Mouse (Mus musculus) MEL (cell line): Measurements from ENCODE around the gene Bcl11b. TPM values are rescaled to one million over a fixed set of nuclear protein-coding genes. Genes with fewer than 3 reads are reported as not detected.

Experiments used
- DNase-seq: peaks from one replicate; pipeline ENCODE4 v3.0.0; 2011; ENCODE audit warnings: low read depth, low spot score
- H3K27ac ChIP-seq: 2 replicates; pipeline ENCODE4 v1.5.1; 2012; ENCODE audit warnings: low read depth, mild to moderate bottlenecking, control low read depth, low read length, moderate library complexity; ENCODE audit not compliant: control insufficient read depth
- H3K27me3 ChIP-seq, 2 experiments: fragments of 150-350 bp in 1 of 2; sonication (generic) in 1 of 2; 2 replicates each; pipeline ENCODE4 v1.6.1; 2012; ENCODE audit warnings: low read length in 2 of 2, mild to moderate bottlenecking in 2 of 2, improper control_type of control experiment in 1 of 2, moderate library complexity in 1 of 2; ENCODE audit not compliant: insufficient read depth in 2 of 2, control insufficient read depth in 1 of 2
- H3K36me3 ChIP-seq, 2 experiments: 2 replicates each; pipeline ENCODE4 v1.6.1; 2012 to 2014; ENCODE audit warnings: low read length in 2 of 2, improper control_type of control experiment in 1 of 2, inconsistent platforms in 1 of 2, mild to moderate bottlenecking in 1 of 2; ENCODE audit not compliant: insufficient read depth in 2 of 2, control insufficient read depth in 1 of 2
- H3K4me1 ChIP-seq, 2 experiments: fragments of 150-350 bp in 1 of 2; sonication (generic) in 1 of 2; 2 replicates each; pipeline ENCODE4 v1.6.1; 2012; ENCODE audit warnings: low read length in 2 of 2, improper control_type of control experiment in 1 of 2, mild to moderate bottlenecking in 1 of 2; ENCODE audit not compliant: insufficient read depth in 2 of 2, control insufficient read depth in 1 of 2
- H3K4me3 ChIP-seq, 2 experiments: fragments of 150-350 bp in 1 of 2; sonication (generic) in 1 of 2; 2 replicates each; pipeline ENCODE4 v1.5.1; 2012; ENCODE audit warnings: low read depth in 2 of 2, low read length in 2 of 2, mild to moderate bottlenecking in 2 of 2, moderate library complexity in 2 of 2, control low read depth in 1 of 2, improper control_type of control experiment in 1 of 2; ENCODE audit not compliant: control insufficient read depth in 1 of 2, insufficient read depth in 1 of 2
- H3K79me2 ChIP-seq: 2 replicates; pipeline ENCODE4 v1.6.1; 2012; ENCODE audit warnings: mild to moderate bottlenecking, low read length, moderate library complexity; ENCODE audit not compliant: control insufficient read depth, poor library complexity, insufficient read depth
- H3K9ac ChIP-seq: 2 replicates; pipeline ENCODE4 v1.6.1; 2012; ENCODE audit warnings: low read depth, mild to moderate bottlenecking, control low read depth, low read length, moderate library complexity; ENCODE audit not compliant: control insufficient read depth, poor library complexity, severe bottlenecking
- H3K9me3 ChIP-seq: fragments of 150-350 bp; sonication (generic); replicated peaks from 2 replicates; pipeline ENCODE4 v1.6.1; 2012; ENCODE audit warnings: mild to moderate bottlenecking, low read length, improper control_type of control experiment, moderate library complexity; ENCODE audit not compliant: insufficient read depth
- CHD1 ChIP-seq: IDR thresholded peaks from 2 replicates; pipeline ENCODE4 v1.6.1; 2012; ENCODE audit warnings: low read depth, mild to moderate bottlenecking, inconsistent platforms, low read length, improper control_type of control experiment
- ELF1 ChIP-seq: IDR thresholded peaks from 2 replicates; pipeline ENCODE4 v1.6.1; 2014; ENCODE audit warnings: low read depth, mild to moderate bottlenecking, inconsistent platforms, low read length, improper control_type of control experiment, moderate library complexity
- EP300 ChIP-seq, 2 experiments: IDR thresholded peaks; 2 replicates each; pipeline ENCODE4 v1.6.1; 2011; ENCODE audit warnings: improper control_type of control experiment in 2 of 2, low read length in 2 of 2, low read depth in 1 of 2, mild to moderate bottlenecking in 1 of 2
- JUND ChIP-seq: IDR thresholded peaks from 2 replicates; pipeline ENCODE4 v1.6.1; 2011; ENCODE audit warnings: low read depth, mild to moderate bottlenecking, improper control_type of control experiment, low read length
- MAFK ChIP-seq: IDR thresholded peaks from 2 replicates; pipeline ENCODE4 v1.6.1; 2011; ENCODE audit warnings: low read depth, mild to moderate bottlenecking, low read length, improper control_type of control experiment, borderline replicate concordance
- MAZ ChIP-seq: IDR thresholded peaks from 2 replicates; pipeline ENCODE4 v1.6.1; 2012; ENCODE audit warnings: low read depth, mild to moderate bottlenecking, inconsistent platforms, low read length, improper control_type of control experiment
- MEF2A ChIP-seq: IDR thresholded peaks from 2 replicates; pipeline ENCODE4 v1.6.1; 2014; ENCODE audit warnings: low read depth, mild to moderate bottlenecking, inconsistent platforms, low read length, improper control_type of control experiment; ENCODE audit not compliant: poor library complexity, insufficient replicate concordance, severe bottlenecking; ENCODE audit errors: extremely low read depth
- MYB ChIP-seq: IDR thresholded peaks from 2 replicates; pipeline ENCODE4 v1.6.1; 2011; ENCODE audit warnings: mild to moderate bottlenecking, low read depth, low read length, improper control_type of control experiment
- NELFE ChIP-seq: IDR thresholded peaks from 2 replicates; pipeline ENCODE4 v1.6.1; 2011; ENCODE audit warnings: low read depth, low read length, improper control_type of control experiment
- POLR2AphosphoS2 ChIP-seq: IDR thresholded peaks from 2 replicates; pipeline ENCODE4 v1.6.1; 2011; ENCODE audit warnings: low read length, improper control_type of control experiment
- RAD21 ChIP-seq: IDR thresholded peaks from 2 replicates; pipeline ENCODE4 v1.6.1; 2011; ENCODE audit warnings: mild to moderate bottlenecking, low read depth, low read length, improper control_type of control experiment
- SIN3A ChIP-seq: IDR thresholded peaks from 2 replicates; pipeline ENCODE4 v1.6.1; 2012; ENCODE audit warnings: low read length, improper control_type of control experiment, inconsistent platforms
- SMC3 ChIP-seq: IDR thresholded peaks from 2 replicates; pipeline ENCODE4 v1.6.1; 2011; ENCODE audit warnings: low read depth, low read length, improper control_type of control experiment
- TBP ChIP-seq: IDR thresholded peaks from 2 replicates; pipeline ENCODE4 v1.8.0; 2011; ENCODE audit warnings: low read depth, low read length, improper control_type of control experiment
- TCF12 ChIP-seq: IDR thresholded peaks from 2 replicates; pipeline ENCODE4 v1.6.1; 2014; ENCODE audit warnings: low read depth, mild to moderate bottlenecking, inconsistent platforms, low read length, improper control_type of control experiment, moderate library complexity
- USF1 ChIP-seq: IDR thresholded peaks from 2 replicates; pipeline ENCODE4 v1.6.1; 2014; ENCODE audit warnings: low read depth, mild to moderate bottlenecking, inconsistent platforms, low read length, improper control_type of control experiment, moderate library complexity
- ZC3H11A ChIP-seq: IDR thresholded peaks from 2 replicates; pipeline ENCODE4 v1.6.1; 2012; ENCODE audit warnings: low read depth, mild to moderate bottlenecking, inconsistent platforms, low read length, improper control_type of control experiment
- ZKSCAN1 ChIP-seq: IDR thresholded peaks from 2 replicates; pipeline ENCODE4 v1.6.1; 2012; ENCODE audit warnings: low read depth, mild to moderate bottlenecking, inconsistent platforms, low read length, improper control_type of control experiment, moderate library complexity
- ZMIZ1 ChIP-seq: IDR thresholded peaks from 2 replicates; pipeline ENCODE4 v1.6.1; 2012; ENCODE audit warnings: low read depth, mild to moderate bottlenecking, inconsistent platforms, low read length, improper control_type of control experiment, moderate library complexity
- ZNF384 ChIP-seq: IDR thresholded peaks from 2 replicates; pipeline ENCODE4 v1.6.1; 2012; ENCODE audit warnings: low read depth, mild to moderate bottlenecking, inconsistent platforms, low read length, improper control_type of control experiment
- polyA plus RNA-seq, 2 experiments: library from polyadenylated mRNA; stranded (reverse) in 1 of 2; unstranded in 1 of 2; fragments of >175 nt in 1 of 2; fragments of >200 nt in 1 of 2; gene quantifications; 2 replicates each; pipeline versions ENCODE4 v1.2.1 to v1.2.4; 2012; ENCODE audit warnings: low replicate concordance in 2 of 2, low read depth in 1 of 2; ENCODE audit not compliant: insufficient read length in 2 of 2, insufficient read depth in 1 of 2, missing spikeins in 1 of 2
- total RNA-seq: library from RNA; depleted of rRNA; stranded (reverse); fragments of 300-350 nt; gene quantifications from 2 replicates; pipeline ENCODE4 v1.2.3, GENCODE M21; 2012

Gene Bcl11b
- total and polyA plus RNA-seq, 3 experiments: not detected

DNA sequence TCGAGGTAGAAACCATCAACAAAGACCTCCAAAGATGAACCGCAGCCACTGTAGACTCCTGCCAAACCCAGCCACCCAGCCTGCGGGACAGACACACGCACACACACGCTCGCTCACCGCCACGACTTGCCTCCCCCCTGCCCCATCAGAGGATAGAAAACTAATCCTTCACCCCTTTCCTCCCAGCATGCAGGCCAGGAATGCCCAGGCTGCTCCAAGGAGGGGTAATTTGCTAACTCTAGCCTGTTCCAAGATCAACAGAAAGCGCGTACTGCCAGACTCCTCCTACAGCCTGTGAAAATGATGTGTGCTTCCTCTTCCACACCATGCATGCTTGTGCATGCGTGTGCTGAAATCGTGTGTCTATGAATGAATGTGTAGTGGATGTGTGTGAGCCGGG lies 122.7 kb downstream of the Bcl11b start:
- Histone ChIP-seq H3K79me2 (no peaks in the 10 kb centered on the region), H3K27me3 (no peaks in the 10 kb centered on the region), H3K36me3 (no peaks in the 10 kb centered on the region), H3K9me3 (no peaks in the 10 kb centered on the region), H3K9ac (no peak overlapping the region), H3K27ac (no peak overlapping the region), H3K4me1 (no peaks in the 10 kb centered on the region), H3K4me3 (no peak overlapping the region)
- TF ChIP-seq MEF2A (no peak), TBP (no peak), SMC3 (no peak), ELF1 (no peak), CHD1 (no peak)
- DNase-seq: no peak

DNA sequence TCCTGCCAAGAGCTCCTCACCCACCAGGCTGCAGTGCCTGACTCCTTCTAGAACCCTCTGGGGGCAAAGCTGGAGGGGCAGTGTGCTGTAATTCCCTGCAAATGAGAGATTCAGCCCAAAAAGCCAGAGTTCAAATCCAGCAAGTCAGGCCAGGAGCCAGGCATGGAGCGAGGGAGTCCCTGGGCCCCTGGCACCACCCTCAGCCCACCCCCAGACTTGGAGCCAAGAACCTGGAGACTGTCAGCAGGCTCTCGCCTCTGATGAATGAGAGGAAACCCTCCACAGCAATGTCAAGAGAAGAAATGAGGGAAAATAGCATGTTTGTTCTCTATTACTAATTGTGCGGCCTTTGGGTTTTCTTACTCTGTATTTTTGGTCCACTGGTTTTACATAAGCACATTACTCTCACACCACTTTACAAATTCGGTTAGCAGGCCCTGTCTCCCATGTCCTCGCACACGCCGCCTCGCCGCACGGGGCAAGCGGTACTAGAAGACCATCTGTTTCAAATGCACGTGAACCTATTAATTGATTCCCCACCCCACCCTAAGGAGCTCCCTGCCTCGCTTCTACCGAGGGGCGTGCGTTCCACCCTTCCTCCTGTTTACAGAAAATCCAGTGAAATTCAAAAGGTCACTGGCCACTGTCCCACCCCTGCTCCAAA lies 124.2 kb downstream of the Bcl11b start:
- H3K27ac ChIP-seq: no peak overlapping the region
- no peak for DNase-seq
- H3K36me3 ChIP-seq: no peaks in the 10 kb centered on the region
- H3K4me1 ChIP-seq: no peaks in the 10 kb centered on the region
- H3K9ac ChIP-seq: no peak overlapping the region
- TF ChIP-seq USF1 (no peak), MAZ (no peak), MYB (no peak), JUND (no peak), EP300 (IDR thresholded peaks at IDR 0.05; ENCODE audit: low read depth in 1 of 2, low read length in 2 of 2) (no peak), SIN3A (no peak), MAFK (no peak), TCF12 (no peak), TBP (no peak), CHD1 (no peak), ZKSCAN1 (no peak), ZMIZ1 (no peak), ZNF384 (no peak), NELFE (no peak), ZC3H11A (no peak), POLR2AphosphoS2 (no peak), RAD21 (no peak)
- TF ChIP-seq, all 39 proteins: peak for 0
- Histone ChIP-seq H3K9me3 (no peaks in the 10 kb centered on the region), H3K27me3 (no peaks in the 10 kb centered on the region), H3K79me2 (no peaks in the 10 kb centered on the region), H3K4me3 (no peak overlapping the region)
